11 mouse cellular contexts compared by ENCODE assay signal in the genomic region with DNA sequence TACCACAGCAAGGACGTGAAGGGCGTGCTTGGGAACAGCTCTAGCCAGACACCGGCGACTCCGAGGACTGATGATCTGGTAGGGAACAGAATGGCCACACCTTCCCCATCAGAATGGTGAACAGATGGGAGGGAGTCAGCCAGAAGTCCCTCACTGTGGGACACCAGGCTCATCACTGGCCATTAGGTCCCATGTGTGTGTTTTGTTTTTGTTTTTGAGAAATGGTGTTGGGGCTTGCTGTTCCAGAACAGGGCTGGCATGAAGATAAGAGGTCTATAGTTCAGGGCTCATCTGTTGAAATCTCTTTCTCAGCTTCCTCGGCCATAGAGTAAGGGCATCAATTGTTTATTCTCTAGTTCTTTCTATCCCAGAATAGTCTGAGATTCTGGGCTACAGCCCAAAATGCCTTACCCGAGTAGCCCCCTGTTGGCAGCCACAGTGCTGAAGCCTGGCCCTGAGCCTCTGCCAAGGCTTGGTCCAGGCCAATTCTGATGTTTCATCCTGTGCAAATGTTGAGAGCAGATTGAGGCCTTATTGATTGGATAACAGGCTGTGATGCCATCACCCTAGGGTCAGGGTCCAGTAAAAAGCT. TPM values are rescaled to one million over a fixed set of nuclear protein-coding genes. Genes with fewer than 3 reads are reported as not detected.
DNase-seq lines count a peak whose midpoint lies in the region; ATAC-seq and TF ChIP-seq lines count a peak whose summit lies in the region.
"Had no signal": no experiment of that assay in that cellular context is flagged by ENCODE, and none has a peak within 500 bp of the region (broad histone marks: within the 10 kb centered on the region; RNA-seq: fewer than 3 reads in every experiment).

No protein-coding gene starts in this region.

- peak overlapping the region; percentile 31; the same call in 1 of the 2 replicates for H3K27ac ChIP-seq in forebrain, embryonic 14.5 days (ENCODE audit: low read depth, low read length)
- no peak overlapping the region for H3K27ac ChIP-seq in forebrain, embryonic 11.5 days (ENCODE audit: low read depth, low read length)
- H3K27ac ChIP-seq in olfactory bulb, adult 2 months (ENCODE audit: insufficient read depth, low read depth, low read length), result peak overlapping the region; percentile 49
- H3K27ac ChIP-seq: neural tube, embryonic 12.5 days had no signal

- no peaks in the 10 kb centered on the region for H3K27me3 ChIP-seq in forebrain, embryonic 14.5 days (replicated peaks; ENCODE audit: control insufficient read depth, insufficient read depth, low read length)
- H3K27me3 ChIP-seq in forebrain, embryonic 11.5 days (ENCODE audit: control insufficient read depth, insufficient read depth, low read length), result 0 out of 2 replicates have a peak, but pooled peaks cover 2% of the 10 kb centered on the region
- H3K27me3 ChIP-seq: neural tube, embryonic 12.5 days had no signal

- H3K36me3 ChIP-seq in forebrain, embryonic 14.5 days (ENCODE audit: control insufficient read depth, insufficient read depth, low read length), result no peaks in the 10 kb centered on the region
- H3K36me3 ChIP-seq in forebrain, embryonic 11.5 days (ENCODE audit: control insufficient read depth, insufficient read depth, low read length), result no peaks in the 10 kb centered on the region

- WGBS in forebrain, embryonic 14.5 days, result 70% methylated on average over 7 of the region's 7 CpGs
- WGBS in forebrain, embryonic 11.5 days, result 90% methylated on average over 7 of the region's 7 CpGs
- WGBS in olfactory bulb, adult 2 months, result 49% methylated on average over 7 of the region's 7 CpGs

- H3K9me3 ChIP-seq in forebrain, embryonic 14.5 days (replicated peaks; ENCODE audit: control insufficient read depth, low read length), result no peaks in the 10 kb centered on the region
- H3K9me3 ChIP-seq in forebrain, embryonic 11.5 days (ENCODE audit: control insufficient read depth, low read length), result no peaks in the 10 kb centered on the region
- H3K9me3 ChIP-seq: neural tube, embryonic 12.5 days had no signal

- H3K4me2 ChIP-seq in forebrain, embryonic 14.5 days (ENCODE audit: low read length), result no peak overlapping the region
- no peak overlapping the region for H3K4me2 ChIP-seq in forebrain, embryonic 11.5 days (ENCODE audit: low read depth, low read length, severe bottlenecking)
- H3K4me2 ChIP-seq: neural tube, embryonic 12.5 days had no signal

- no peak overlapping the region for H3K9ac ChIP-seq in forebrain, embryonic 14.5 days (ENCODE audit: low read length)
- no peak overlapping the region for H3K9ac ChIP-seq in forebrain, embryonic 11.5 days (ENCODE audit: low read length)
- H3K9ac ChIP-seq: neural tube, embryonic 12.5 days had no signal

- no peak; the same call in 1 of the 2 replicates for ATAC-seq in forebrain, embryonic 14.5 days
- no peak for ATAC-seq in forebrain, embryonic 11.5 days (replicated peaks; ENCODE audit: low FRiP score)

- H3K4me3 ChIP-seq in forebrain, embryonic 14.5 days (ENCODE audit: low read depth, low read length), result no peak overlapping the region
- no peak overlapping the region for H3K4me3 ChIP-seq in forebrain, embryonic 11.5 days (ENCODE audit: low read depth, low read length)
- no peak overlapping the region for H3K4me3 ChIP-seq in olfactory bulb, adult 2 months (ENCODE audit: insufficient read depth, low read depth, low read length)
- H3K4me3 ChIP-seq: neural tube, embryonic 12.5 days had no signal

- no peak for TF ChIP-seq CTCF in olfactory bulb, adult 2 months (IDR thresholded peaks at IDR 0.05; ENCODE audit: insufficient read depth, low read depth, low read length)

- TF ChIP-seq POLR2A in olfactory bulb, adult 2 months (IDR thresholded peaks at IDR 0.05; ENCODE audit: insufficient read depth, low read depth, low read length), result no peak

- peaks cover 21% of the 10 kb centered on the region for H3K4me1 ChIP-seq in forebrain, embryonic 14.5 days (ENCODE audit: control insufficient read depth, insufficient read depth, low read length)
- peaks cover 23% of the 10 kb centered on the region for H3K4me1 ChIP-seq in forebrain, embryonic 11.5 days (replicated peaks; ENCODE audit: control insufficient read depth, insufficient read depth, low read length)
- peaks cover 45% of the 10 kb centered on the region for H3K4me1 ChIP-seq in olfactory bulb, adult 2 months (ENCODE audit: control insufficient read depth, insufficient read depth, low read length)

- peak; percentile 87 for DNase-seq in forebrain, embryonic 14.5 days (ENCODE audit: low spot score)
- DNase-seq in forebrain, embryonic 11.5 days (ENCODE audit: low spot score), result no peak
- DNase-seq in right cerebral cortex, adult 18-20 months, result peak; percentile 78
- DNase-seq in right cerebral cortex, postnatal 14 days, result no peak
- DNase-seq in layer of hippocampus, adult 9-11 months, result peak; percentile 84
- no peak for DNase-seq in urinary bladder, postnatal 14 days (ENCODE audit: low spot score)
- no peak for DNase-seq in kidney, postnatal 10 days

RNA-seq across cellular contexts. Expression of a gene that starts 4.5 kb away (rescaled TPM):
- 49.2 and 57.0 TPM in 2 replicates for polyA plus RNA-seq in forebrain, embryonic 14.5 days (2014; fragmentation: Nextera tagmentation; extraction: Ambion mirVana)
- 36.1 and 37.7 TPM in 2 replicates for polyA plus RNA-seq in forebrain, embryonic 11.5 days (2014; fragmentation: Nextera tagmentation; extraction: Ambion mirVana)
- not detected in 2 replicates for polyA plus RNA-seq in olfactory bulb, adult 2 months (2012; ENCODE audit: insufficient read depth, insufficient read length, low replicate concordance, missing spikeins)

RNA-seq across cellular contexts. Expression of a gene that starts 29.9 kb away (rescaled TPM):
- polyA plus RNA-seq in forebrain, embryonic 14.5 days (2014; fragmentation: Nextera tagmentation; extraction: Ambion mirVana), result 15.5 and 22.0 TPM in 2 replicates
- 20.2 and 24.6 TPM in 2 replicates for polyA plus RNA-seq in forebrain, embryonic 11.5 days (2014; fragmentation: Nextera tagmentation; extraction: Ambion mirVana)
- not detected in 2 replicates for polyA plus RNA-seq in olfactory bulb, adult 2 months (2012; ENCODE audit: insufficient read depth, insufficient read length, low replicate concordance, missing spikeins)

RNA-seq across cellular contexts. Expression of a gene that starts 51.8 kb away (rescaled TPM):
- polyA plus RNA-seq in forebrain, embryonic 14.5 days (2014; fragmentation: Nextera tagmentation; extraction: Ambion mirVana), result 1.1 and 1.8 TPM in 2 replicates
- polyA plus RNA-seq in forebrain, embryonic 11.5 days (2014; fragmentation: Nextera tagmentation; extraction: Ambion mirVana), result 13.5 and 13.6 TPM in 2 replicates
- not detected in 2 replicates for polyA plus RNA-seq in olfactory bulb, adult 2 months (2012; ENCODE audit: insufficient read depth, insufficient read length, low replicate concordance, missing spikeins)

RNA-seq across cellular contexts. Expression of a gene that starts 53.4 kb away (rescaled TPM):
- 0.22 and 0.43 TPM in 2 replicates for polyA plus RNA-seq in forebrain, embryonic 14.5 days (2014; fragmentation: Nextera tagmentation; extraction: Ambion mirVana)
- 1.2 and 1.4 TPM in 2 replicates for polyA plus RNA-seq in forebrain, embryonic 11.5 days (2014; fragmentation: Nextera tagmentation; extraction: Ambion mirVana)
- not detected in 2 replicates for polyA plus RNA-seq in olfactory bulb, adult 2 months (2012; ENCODE audit: insufficient read depth, insufficient read length, low replicate concordance, missing spikeins)
- polyA plus RNA-seq: C2C12 had no signal

RNA-seq across cellular contexts. Expression of a gene that starts 53.5 kb away (rescaled TPM):
- polyA plus RNA-seq in forebrain, embryonic 14.5 days (2014; fragmentation: Nextera tagmentation; extraction: Ambion mirVana), result 0.09 TPM in 1 of 2 replicates, not detected in the other
- not detected in 2 replicates for polyA plus RNA-seq in forebrain, embryonic 11.5 days (2014; fragmentation: Nextera tagmentation; extraction: Ambion mirVana)
- polyA plus RNA-seq in olfactory bulb, adult 2 months (2012; ENCODE audit: insufficient read depth, insufficient read length, low replicate concordance, missing spikeins), result not detected in 2 replicates
- polyA plus RNA-seq: frontal cortex, adult 2 months; neural tube, embryonic 12.5 days had no signal

Comparison
In these comparisons a context has a peak if more than half of its experiments do, and no peak if none do; other contexts are left out.
1. DNase-seq: peak in forebrain, embryonic 14.5 days (single experiment), right cerebral cortex, adult 18-20 months (single experiment) and layer of hippocampus, adult 9-11 months (single experiment); none in forebrain, embryonic 11.5 days (single experiment), right cerebral cortex, postnatal 14 days (single experiment), urinary bladder, postnatal 14 days (single experiment) and kidney, postnatal 10 days (single experiment).
2. RNA of a gene that starts 4.5 kb away (polyA plus RNA-seq): 49.2 to 57.0 TPM in forebrain, embryonic 14.5 days and 36.1 to 37.7 TPM in forebrain, embryonic 11.5 days; not detected in olfactory bulb, adult 2 months; every median in the first group is over 10 times any median in the second.